Mouse (Mus musculus): Measurements from ENCODE around the gene Exosc6.

GRCm38 (mm10) chr8:111091706-111092105, 35.6 kb downstream of the Exosc6 start:
- TF ChIP-seq CTCF (IDR thresholded peaks at IDR 0.05; ENCODE audit: low read depth) (no peak), EP300 (IDR thresholded peaks at IDR 0.05; ENCODE audit: low read depth) (no peak)
